Mouse (Mus musculus) ES-E14 (cell line): ENCODE results near the gene Zfp27.

Experiments used
- HCFC1 ChIP-seq: IDR thresholded peaks from 2 replicates; pipeline ENCODE4 v1.6.1; 2012; ENCODE audit warnings: low read length, inconsistent platforms, borderline replicate concordance; ENCODE audit not compliant: insufficient read depth
- ZC3H11A ChIP-seq: IDR thresholded peaks from 2 replicates; pipeline ENCODE4 v1.6.1; 2012; ENCODE audit warnings: low read depth, mild to moderate bottlenecking, inconsistent platforms, low read length, borderline replicate concordance
- ZNF384 ChIP-seq: IDR thresholded peaks from 2 replicates; pipeline ENCODE4 v1.6.1; 2012; ENCODE audit warnings: low read depth, low read length, inconsistent platforms

DNA sequence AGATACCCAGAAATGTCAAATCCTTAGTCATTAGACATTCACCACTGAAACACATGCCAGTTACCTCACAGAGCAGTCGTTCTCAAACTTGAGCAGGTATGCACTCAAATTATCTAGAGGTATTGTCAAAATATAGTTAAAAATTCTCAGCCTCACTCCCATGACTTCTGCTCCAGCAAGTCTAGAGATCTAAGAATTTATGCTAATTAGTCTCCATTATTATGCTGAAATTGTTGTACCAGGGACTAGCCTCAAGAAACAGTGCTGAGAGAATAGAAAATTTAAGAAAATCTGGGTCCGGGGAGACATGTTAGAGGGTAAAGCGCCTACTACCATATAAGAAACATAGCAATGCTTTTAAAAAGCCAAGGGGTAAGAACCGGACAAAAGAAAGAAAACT is 2.3 kb downstream of the Zfp27 start:
- TF ChIP-seq HCFC1 (no peak), ZC3H11A (no peak), ZNF384 (no peak)
